Mouse (Mus musculus) C2C12 (cell line): ENCODE data around the gene Gpc6. TPM values are rescaled to one million over a fixed set of nuclear protein-coding genes. Genes with fewer than 3 reads are reported as not detected.

Experiments used
- H3K27me3 ChIP-seq: one replicate; pipeline ENCODE4 v1.6.1; 2011; ENCODE audit not compliant: control insufficient read depth, insufficient read depth, insufficient read length
- H3K36me3 ChIP-seq: one replicate; pipeline ENCODE4 v1.6.1; 2011; ENCODE audit not compliant: control insufficient read depth, insufficient read depth
- H3K4me3 ChIP-seq: one replicate; pipeline ENCODE4 v1.5.1; 2011; ENCODE audit warnings: mild to moderate bottlenecking, control low read depth; ENCODE audit not compliant: poor library complexity, insufficient read depth, severe bottlenecking
- H3K79me2 ChIP-seq: one replicate; pipeline ENCODE4 v1.6.1; 2011; ENCODE audit not compliant: control insufficient read depth, insufficient read depth
- H3K79me3 ChIP-seq: one replicate; pipeline ENCODE4 v1.6.1; 2011; ENCODE audit warnings: low read depth, control low read depth
- H3ac ChIP-seq: one replicate; pipeline ENCODE3; 2011; ENCODE audit warnings: low read depth; ENCODE audit not compliant: control insufficient read depth, insufficient read length
- CEBPB ChIP-seq: IDR thresholded peaks from one replicate; pipeline ENCODE4 v1.6.1; 2011; ENCODE audit warnings: low read depth, mild to moderate bottlenecking, control low read depth, moderate library complexity
- CTCF ChIP-seq: IDR thresholded peaks from one replicate; pipeline ENCODE4 v1.5.1; 2011; ENCODE audit not compliant: control insufficient read depth, insufficient read depth, insufficient read length
- FOSL1 ChIP-seq: IDR thresholded peaks from one replicate; pipeline ENCODE4 v1.8.0; 2011; ENCODE audit warnings: mild to moderate bottlenecking, low read length; ENCODE audit not compliant: poor library complexity, insufficient read depth, severe bottlenecking
- MAX ChIP-seq: IDR thresholded peaks from one replicate; pipeline ENCODE4 v1.6.1; 2011; ENCODE audit warnings: mild to moderate bottlenecking, control low read depth
- MYOD1 ChIP-seq: IDR thresholded peaks from one replicate; pipeline ENCODE4 v1.6.1; 2011; ENCODE audit warnings: low read depth; ENCODE audit not compliant: control insufficient read depth, insufficient read length
- MYOG ChIP-seq: IDR thresholded peaks from one replicate; pipeline ENCODE4 v1.6.1; 2011; ENCODE audit not compliant: control insufficient read depth, insufficient read length; ENCODE audit errors: extremely low read depth
- USF1 ChIP-seq: IDR thresholded peaks from one replicate; pipeline ENCODE4 v1.6.1; 2011; ENCODE audit warnings: low read depth, mild to moderate bottlenecking, control low read depth, moderate library complexity
- polyA plus RNA-seq: library from polyadenylated mRNA; unstranded; fragments of >200 nt; fragmentation: generic; extraction: Trizol; gene quantifications from one replicate; pipeline ENCODE4 v1.2.1, GENCODE M21; 2012; ENCODE audit warnings: missing spikeins

Gpc6 gene
- polyA plus RNA-seq, 1 experiment: 9.6 TPM

DNA sequence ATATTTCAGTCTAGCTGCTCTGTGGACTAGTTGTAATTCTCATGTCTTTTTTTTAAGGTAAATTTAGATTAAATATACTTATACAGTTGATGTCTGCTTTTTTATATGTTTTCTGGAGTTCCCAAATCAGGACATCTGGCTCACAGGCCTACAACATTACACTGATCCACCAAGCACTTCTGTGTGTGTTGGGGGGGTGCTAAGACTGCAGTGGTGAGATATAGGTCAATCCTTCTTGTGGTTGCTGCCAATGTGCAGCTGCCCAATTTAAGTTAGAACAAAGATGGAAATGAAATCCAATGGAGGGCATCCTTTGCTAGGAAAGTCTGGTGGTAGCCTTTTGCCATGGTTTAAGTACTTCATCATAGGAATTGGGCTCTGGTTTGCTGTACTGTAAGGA is 340.5 kb downstream of the Gpc6 start:
- H3K79me2 ChIP-seq: no peaks in the 10 kb centered on the region
- H3K36me3 ChIP-seq: no peaks in the 10 kb centered on the region
- no peaks in the 10 kb centered on the region for H3K27me3 ChIP-seq
- H3K79me3 ChIP-seq: no peaks in the 10 kb centered on the region
- H3ac ChIP-seq: no peak overlapping the region
- TF ChIP-seq CEBPB (no peak), FOSL1 (no peak), USF1 (no peak), MAX (no peak)
- H3K4me3 ChIP-seq: no peak overlapping the region

GRCm38 (mm10) chr14:117267823-117268601 is 342.9 kb downstream of the Gpc6 start:
- H3K4me3 ChIP-seq: no peak overlapping the region
- no peak for TF ChIP-seq MYOD1
- TF ChIP-seq FOSL1: no peak
- TF ChIP-seq MYOG: no peak
- TF ChIP-seq CTCF: no peak
- H3K36me3 ChIP-seq: no peaks in the 10 kb centered on the region
- H3K27me3 ChIP-seq: no peaks in the 10 kb centered on the region
- H3K79me2 ChIP-seq: no peaks in the 10 kb centered on the region
- no peak overlapping the region for H3ac ChIP-seq
- H3K79me3 ChIP-seq: no peaks in the 10 kb centered on the region

GRCm38 (mm10) chr14:117283631-117284030 is 358.5 kb downstream of the Gpc6 start:
- TF ChIP-seq MYOG (no peak), USF1 (no peak), CTCF (no peak), CEBPB (no peak), MYOD1 (no peak), MAX (no peak), FOSL1 (no peak)
- H3K79me3 ChIP-seq: peaks cover 1% of the 10 kb centered on the region
- H3K27me3 ChIP-seq: no peaks in the 10 kb centered on the region
- no peak overlapping the region for H3K4me3 ChIP-seq
- no peaks in the 10 kb centered on the region for H3K79me2 ChIP-seq
- no peaks in the 10 kb centered on the region for H3K36me3 ChIP-seq
- H3ac ChIP-seq: no peak overlapping the region

DNA sequence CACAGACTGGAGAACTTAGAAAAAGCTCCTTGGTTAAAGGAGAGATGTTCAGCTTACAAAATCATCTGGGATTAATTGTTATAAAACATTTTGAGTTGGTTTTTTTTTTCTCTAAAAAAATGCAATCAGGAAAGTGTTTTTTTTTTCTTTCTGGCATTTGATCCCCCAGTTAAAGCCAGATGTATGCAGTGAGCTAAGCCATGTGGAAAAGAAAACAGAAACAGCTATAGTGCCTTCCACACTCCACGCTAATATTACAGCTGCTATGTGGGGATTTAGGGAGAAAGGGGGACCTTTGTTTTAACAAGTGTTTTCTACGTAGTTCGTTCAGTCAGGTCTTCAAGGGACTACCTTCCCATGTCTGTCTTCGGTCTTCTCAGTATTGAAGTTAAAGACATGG is 368.6 kb downstream of the Gpc6 start:
- no peak for TF ChIP-seq MAX
- no peak for TF ChIP-seq USF1
- TF ChIP-seq CTCF: no peak
- TF ChIP-seq MYOG: no peak
- TF ChIP-seq MYOD1: no peak
- TF ChIP-seq CEBPB: no peak
- no peak for TF ChIP-seq FOSL1
- Histone ChIP-seq H3K79me3 (no peaks in the 10 kb centered on the region), H3K36me3 (no peaks in the 10 kb centered on the region), H3ac (no peak overlapping the region), H3K4me3 (no peak overlapping the region), H3K79me2 (no peaks in the 10 kb centered on the region), H3K27me3 (no peaks in the 10 kb centered on the region)

DNA sequence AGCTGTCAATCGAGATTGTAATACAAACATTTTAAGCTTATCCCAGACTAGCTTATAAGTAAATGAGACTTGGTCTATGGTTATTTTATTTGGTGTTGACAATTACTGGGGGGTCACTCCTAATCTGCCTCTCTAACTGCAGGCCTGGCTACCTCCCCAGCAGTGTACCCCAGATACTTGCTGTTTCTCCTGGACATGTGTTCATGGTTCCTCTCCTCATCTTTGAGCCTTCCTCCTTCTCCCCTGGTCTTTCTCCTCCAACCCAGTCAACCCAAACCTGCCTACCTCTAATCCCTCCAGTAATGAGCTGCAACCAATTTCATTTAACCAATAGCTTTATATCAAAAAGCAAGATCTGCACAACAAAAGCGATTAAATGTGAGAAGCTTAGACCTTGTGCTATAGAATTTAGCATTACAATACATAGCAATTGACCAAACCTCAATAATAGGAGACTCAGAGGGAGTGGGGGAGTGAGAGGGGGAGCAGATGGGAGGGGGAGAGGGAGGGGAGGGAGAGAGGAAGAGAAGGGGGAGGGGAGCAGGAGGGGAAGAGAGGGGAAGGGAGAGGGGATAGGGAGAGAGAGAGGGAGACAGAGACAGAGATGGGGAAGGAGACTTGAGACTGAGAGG is 371.2 kb downstream of the Gpc6 start:
- H3K27me3 ChIP-seq: no peaks in the 10 kb centered on the region
- no peak for TF ChIP-seq MAX
- TF ChIP-seq CEBPB: no peak
- no peak for TF ChIP-seq MYOD1
- no peak for TF ChIP-seq CTCF
- TF ChIP-seq USF1: no peak
- no peak for TF ChIP-seq FOSL1
- no peak for TF ChIP-seq MYOG
- no peaks in the 10 kb centered on the region for H3K79me2 ChIP-seq
- no peaks in the 10 kb centered on the region for H3K36me3 ChIP-seq
- no peaks in the 10 kb centered on the region for H3K79me3 ChIP-seq
- no peak overlapping the region for H3ac ChIP-seq
- no peak overlapping the region for H3K4me3 ChIP-seq

DNA sequence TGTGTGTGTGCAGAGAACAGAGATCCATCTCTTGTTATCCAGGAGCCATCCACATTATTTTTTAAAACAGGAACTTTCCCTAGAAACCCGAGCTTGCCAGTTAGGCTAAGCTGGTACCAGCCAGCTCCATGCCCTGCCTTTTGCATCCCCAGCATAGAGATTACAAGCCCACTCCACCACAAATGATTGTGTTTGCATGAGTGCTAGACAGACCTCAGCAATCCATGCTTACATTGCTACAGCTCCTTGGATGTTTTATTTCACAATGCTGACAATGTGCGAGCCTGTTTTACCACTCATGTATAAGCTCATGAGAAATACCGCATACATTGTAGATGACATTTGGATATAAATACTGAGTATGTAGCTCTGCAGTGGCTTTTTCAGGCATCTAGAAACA is 375.9 kb downstream of the Gpc6 start:
- H3K4me3 ChIP-seq: no peak overlapping the region
- no peak for TF ChIP-seq USF1
- no peak for TF ChIP-seq CEBPB
- no peak for TF ChIP-seq CTCF
- no peak for TF ChIP-seq FOSL1
- TF ChIP-seq MAX: no peak
- TF ChIP-seq MYOD1: no peak
- TF ChIP-seq MYOG: no peak
- H3K79me2 ChIP-seq: no peaks in the 10 kb centered on the region
- H3K27me3 ChIP-seq: no peaks in the 10 kb centered on the region
- no peaks in the 10 kb centered on the region for H3K36me3 ChIP-seq
- H3ac ChIP-seq: no peak overlapping the region
- H3K79me3 ChIP-seq: no peaks in the 10 kb centered on the region
